Mouse (Mus musculus) embryonic facial prominence, embryonic 14.5 days (tissue): ENCODE data around the gene Tbc1d4. TPM values are rescaled to one million over a fixed set of nuclear protein-coding genes. Genes with fewer than 3 reads are reported as not detected.
"Not testable (repeated sequence)": the region's sequence is repeated elsewhere in the genome, so short reads cannot be mapped to it uniquely, and the experiment has no call there.

Experiments used
- ATAC-seq: fragments of 200-750 bp; cut with Nextera tagmentation; 2 replicates; pipeline ENCODE4 v1.8.0; 2017; ENCODE audit warnings: low read depth, moderate number of reproducible peaks, moderate TSS enrichment
- DNase-seq: peaks from one replicate; pipeline ENCODE4 v3.0.0-alpha.2; 2015; ENCODE audit warnings: low spot score
- H3K27ac ChIP-seq: fragments of 300-500 bp; sonication (generic); replicated peaks from 2 replicates; pipeline ENCODE4 v1.5.1; 2014; ENCODE audit warnings: low read depth, mild to moderate bottlenecking, low read length, moderate library complexity
- H3K27me3 ChIP-seq: fragments of 300-500 bp; sonication (generic); replicated peaks from 2 replicates; pipeline ENCODE4 v1.6.1; 2014; ENCODE audit warnings: low read length; ENCODE audit not compliant: control insufficient read depth, insufficient read depth
- H3K36me3 ChIP-seq: fragments of 300-500 bp; sonication (generic); 2 replicates; pipeline ENCODE4 v1.6.1; 2014; ENCODE audit warnings: low read length, mixed read lengths; ENCODE audit not compliant: control insufficient read depth, insufficient read depth
- H3K4me1 ChIP-seq: fragments of 300-500 bp; sonication (generic); 2 replicates; pipeline ENCODE4 v1.6.1; 2014; ENCODE audit warnings: antibody characterized with exemption, low read length; ENCODE audit not compliant: control insufficient read depth, insufficient read depth
- H3K4me2 ChIP-seq: fragments of 300-500 bp; sonication (generic); 2 replicates; pipeline ENCODE4 v1.6.1; 2014; ENCODE audit warnings: low read depth, mild to moderate bottlenecking, low read length, moderate library complexity, mixed read lengths
- H3K4me3 ChIP-seq: fragments of 300-500 bp; sonication (generic); 2 replicates; pipeline ENCODE4 v1.5.1; 2014; ENCODE audit warnings: low read depth, mild to moderate bottlenecking, low read length
- H3K9ac ChIP-seq: fragments of 300-500 bp; sonication (generic); 2 replicates; pipeline ENCODE4 v1.6.1; 2014; ENCODE audit warnings: low read depth, mild to moderate bottlenecking, low read length, moderate library complexity, mixed read lengths
- H3K9me3 ChIP-seq: fragments of 300-500 bp; sonication (generic); 2 replicates; pipeline ENCODE4 v1.6.1; 2016; ENCODE audit warnings: low read length; ENCODE audit not compliant: control insufficient read depth
- WGBS: fragments of 180-500 bp; shearing (Covaris S2); extraction: QIAGEN DNeasy Blood & Tissue Kit; methylation state at CpG from one replicate; pipeline ENCODE4 v1.1.7; 2014; 5-methylcytosine and 5-hydroxymethylcytosine counted together
- polyA plus RNA-seq: library from polyadenylated mRNA; unstranded; fragments of >200 nt; fragmentation: Nextera tagmentation; extraction: Ambion mirVana; gene quantifications from 2 replicates; pipeline ENCODE4 v1.2.1, GENCODE M21; 2014

Gene Tbc1d4
- polyA plus RNA-seq, 1 experiment from 2014 or later, result 17.3 TPM

GRCm38 (mm10) chr14:101602851-101603250, 6.1 kb downstream of the Tbc1d4 start:
- H3K36me3 ChIP-seq, result no peaks in the 10 kb centered on the region
- no peaks in the 10 kb centered on the region for H3K4me1 ChIP-seq
- ATAC-seq (no peak), DNase-seq (no peak)
- no peak overlapping the region for H3K27ac ChIP-seq
- H3K4me2 ChIP-seq, result no peak overlapping the region
- no peak overlapping the region for H3K9ac ChIP-seq
- no peak overlapping the region for H3K4me3 ChIP-seq
- 48% methylated on average over 3 of the region's 3 CpGs for WGBS
- H3K27me3 ChIP-seq, result no peaks in the 10 kb centered on the region
- H3K9me3 ChIP-seq, result no peaks in the 10 kb centered on the region

- DNase-seq, result no peak
- 95% methylated on average over 7 of the region's 14 CpGs for WGBS
- no peak for ATAC-seq
- H3K27me3 ChIP-seq, result no peaks in the 10 kb centered on the region
- no peaks in the 10 kb centered on the region for H3K4me1 ChIP-seq
- no peaks in the 10 kb centered on the region for H3K9me3 ChIP-seq
- no peak overlapping the region for H3K4me2 ChIP-seq
- no peaks in the 10 kb centered on the region for H3K36me3 ChIP-seq
- no peak overlapping the region for H3K27ac ChIP-seq
- no peak overlapping the region for H3K9ac ChIP-seq
- H3K4me3 ChIP-seq, result no peak overlapping the region
Measured at GRCm38 (mm10) chr14:101597096-101597715, 11.8 kb downstream of the Tbc1d4 start.

- no peak overlapping the region for H3K4me3 ChIP-seq
- no peak overlapping the region for H3K27ac ChIP-seq
- WGBS, result 96% methylated on average over 9 of the region's 9 CpGs
- H3K36me3 ChIP-seq, result no peaks in the 10 kb centered on the region
- no peaks in the 10 kb centered on the region for H3K4me1 ChIP-seq
- no peak overlapping the region for H3K9ac ChIP-seq
- no peak overlapping the region for H3K4me2 ChIP-seq
- no peak for DNase-seq
- ATAC-seq, result no peak
- H3K9me3 ChIP-seq, result no peaks in the 10 kb centered on the region
- H3K27me3 ChIP-seq, result no peaks in the 10 kb centered on the region
Measured at GRCm38 (mm10) chr14:101596691-101597090, 12.3 kb downstream of the Tbc1d4 start.

- 92% methylated on average over 13 of the region's 13 CpGs for WGBS
- H3K4me1 ChIP-seq, result no peaks in the 10 kb centered on the region
- ATAC-seq, result no peak
- no peak overlapping the region for H3K4me3 ChIP-seq
- no peak overlapping the region for H3K27ac ChIP-seq
- no peak overlapping the region for H3K4me2 ChIP-seq
- H3K27me3 ChIP-seq, result no peaks in the 10 kb centered on the region
- H3K9ac ChIP-seq, result no peak overlapping the region
- no peaks in the 10 kb centered on the region for H3K36me3 ChIP-seq
- H3K9me3 ChIP-seq, result no peaks in the 10 kb centered on the region
- DNase-seq, result no peak
Measured at GRCm38 (mm10) chr14:101595301-101596080, 13.5 kb downstream of the Tbc1d4 start.

- H3K9me3 ChIP-seq, result no peaks in the 10 kb centered on the region
- H3K4me3 ChIP-seq, result no peak overlapping the region
- no peak for DNase-seq
- WGBS, result 77% methylated on average over 5 of the region's 5 CpGs
- H3K4me1 ChIP-seq, result no peaks in the 10 kb centered on the region
- no peak overlapping the region for H3K27ac ChIP-seq
- H3K9ac ChIP-seq, result no peak overlapping the region
- no peak for ATAC-seq
- no peaks in the 10 kb centered on the region for H3K27me3 ChIP-seq
- H3K36me3 ChIP-seq, result no peaks in the 10 kb centered on the region
- no peak overlapping the region for H3K4me2 ChIP-seq
Measured at GRCm38 (mm10) chr14:101594001-101594400, 15.0 kb downstream of the Tbc1d4 start.

GRCm38 (mm10) chr14:101593340-101593739, 15.7 kb downstream of the Tbc1d4 start:
- Histone ChIP-seq H3K4me2 (no peak overlapping the region), H3K27ac (no peak overlapping the region), H3K4me1 (no peaks in the 10 kb centered on the region), H3K4me3 (no peak overlapping the region), H3K36me3 (no peaks in the 10 kb centered on the region), H3K9ac (no peak overlapping the region), H3K9me3 (no peaks in the 10 kb centered on the region), H3K27me3 (no peaks in the 10 kb centered on the region)
- 81% methylated on average over 7 of the region's 7 CpGs for WGBS
- no peak for ATAC-seq
- no peak for DNase-seq

- H3K36me3 ChIP-seq, result no peaks in the 10 kb centered on the region
- 65% methylated on average over 5 of the region's 5 CpGs for WGBS
- H3K4me3 ChIP-seq, result no peak overlapping the region
- no peak overlapping the region for H3K9ac ChIP-seq
- H3K27me3 ChIP-seq, result no peaks in the 10 kb centered on the region
- H3K9me3 ChIP-seq, result no peaks in the 10 kb centered on the region
- H3K4me1 ChIP-seq, result no peaks in the 10 kb centered on the region
- no peak overlapping the region for H3K27ac ChIP-seq
- H3K4me2 ChIP-seq, result no peak overlapping the region
- ATAC-seq, result no peak
- DNase-seq, result no peak
Measured at GRCm38 (mm10) chr14:101591101-101591500, 17.9 kb downstream of the Tbc1d4 start.

GRCm38 (mm10) chr14:101588209-101588991, 20.6 kb downstream of the Tbc1d4 start:
- not testable (repeated sequence) for H3K36me3 ChIP-seq, DNase-seq, H3K4me2 ChIP-seq, H3K4me3 ChIP-seq, H3K27ac ChIP-seq, H3K9ac ChIP-seq, H3K9me3 ChIP-seq, H3K27me3 ChIP-seq, H3K4me1 ChIP-seq
- peak; percentile 72; the same call in 1 of the 2 replicates for ATAC-seq
- WGBS, result 55% methylated on average over 2 of the region's 4 CpGs
